Mouse (Mus musculus): ENCODE results near the gene Cap2.

- no peak for TF ChIP-seq GATA1 (IDR thresholded peaks at IDR 0.05; ENCODE audit: low read length)
- TF ChIP-seq TAL1 (IDR thresholded peaks at IDR 0.05; ENCODE audit: low read length) = no peak
Measured at GRCm38 (mm10) chr13:46695932-46696331, 194.3 kb downstream of the Cap2 start.

Measured in erythroblast, embryonic 14.5 days (primary cell).